Mouse (Mus musculus) liver, embryonic 15.5 days (tissue): Measurements from ENCODE around the gene AI597479. TPM values are rescaled to one million over a fixed set of nuclear protein-coding genes. Genes with fewer than 3 reads are reported as not detected.
"Not testable (repeated sequence)": the region's sequence is repeated elsewhere in the genome, so short reads cannot be mapped to it uniquely, and the experiment has no call there.

Source experiments
- ATAC-seq: fragments of 200-750 bp; cut with Nextera tagmentation; 2 replicates; pipeline ENCODE4 v1.8.0; 2017; ENCODE audit warnings: moderate number of reproducible peaks, mild to moderate bottlenecking, moderate library complexity; ENCODE audit not compliant: insufficient read depth
- H3K27ac ChIP-seq: fragments of 300-500 bp; sonication (generic); replicated peaks from 2 replicates; pipeline ENCODE4 v1.5.1; 2015; ENCODE audit warnings: mild to moderate bottlenecking, inconsistent platforms
- H3K27me3 ChIP-seq: fragments of 300-500 bp; sonication (generic); 2 replicates; pipeline ENCODE4 v1.6.1; 2015; ENCODE audit warnings: mild to moderate bottlenecking, inconsistent platforms
- H3K36me3 ChIP-seq: fragments of 300-500 bp; sonication (generic); replicated peaks from 2 replicates; pipeline ENCODE4 v1.6.1; 2015; ENCODE audit warnings: moderate library complexity, mild to moderate bottlenecking, inconsistent platforms
- H3K4me1 ChIP-seq: fragments of 300-500 bp; sonication (generic); replicated peaks from 2 replicates; pipeline ENCODE4 v1.6.1; 2015; ENCODE audit warnings: inconsistent platforms
- H3K4me2 ChIP-seq: fragments of 300-500 bp; sonication (generic); 2 replicates; pipeline ENCODE4 v1.6.1; 2015; ENCODE audit warnings: moderate library complexity, mild to moderate bottlenecking, inconsistent platforms
- H3K4me3 ChIP-seq: fragments of 300-500 bp; sonication (generic); replicated peaks from 2 replicates; pipeline ENCODE4 v1.5.1; 2015; ENCODE audit warnings: mild to moderate bottlenecking, inconsistent platforms
- H3K9ac ChIP-seq: fragments of 300-500 bp; sonication (generic); 2 replicates; pipeline ENCODE4 v1.6.1; 2015; ENCODE audit warnings: moderate library complexity, mild to moderate bottlenecking, inconsistent platforms
- H3K9me3 ChIP-seq: fragments of 300-500 bp; sonication (generic); replicated peaks from 2 replicates; pipeline ENCODE4 v1.6.1; 2016; ENCODE audit warnings: inconsistent platforms
- WGBS: fragments of 180-500 bp; shearing (Covaris S2); methylation state at CpG from one replicate; pipeline ENCODE4 v1.1.7; 2015; ENCODE audit warnings: mixed read lengths; ENCODE audit not compliant: insufficient replicate concordance; 5-methylcytosine and 5-hydroxymethylcytosine counted together
- polyA plus RNA-seq: library from polyadenylated mRNA; unstranded; fragments of >200 nt; fragmentation: Nextera tagmentation; extraction: Ambion mirVana; gene quantifications from 2 replicates; pipeline ENCODE4 v1.2.1, GENCODE M21; 2015

Gene AI597479
- polyA plus RNA-seq, 1 experiment from 2014 or later: 7.2 TPM

GRCm38 (mm10) chr1:43127196-43127595 lies 28.7 kb downstream of the AI597479 start:
- no peaks in the 10 kb centered on the region for H3K36me3 ChIP-seq
- no peak for ATAC-seq
- H3K27me3 ChIP-seq: no peaks in the 10 kb centered on the region

GRCm38 (mm10) chr1:43127820-43128610 lies 29.5 kb downstream of the AI597479 start:
- Histone ChIP-seq H3K4me1 (no peaks in the 10 kb centered on the region), H3K27ac (no peak overlapping the region), H3K27me3 (no peaks in the 10 kb centered on the region), H3K36me3 (no peaks in the 10 kb centered on the region), H3K9me3 (no peaks in the 10 kb centered on the region), H3K9ac (no peak overlapping the region), H3K4me3 (no peak overlapping the region), H3K4me2 (no peak overlapping the region)
- no peak for ATAC-seq
- WGBS: 57% methylated on average over 8 of the region's 8 CpGs

More at GRCm38 (mm10) chr1:43127196-43127595, 28.7 kb downstream of the AI597479 start:
- Histone ChIP-seq H3K27ac (no peak overlapping the region), H3K9ac (no peak overlapping the region), H3K4me1 (no peaks in the 10 kb centered on the region), H3K9me3 (no peaks in the 10 kb centered on the region), H3K4me2 (no peak overlapping the region), H3K4me3 (no peak overlapping the region)

- no peak overlapping the region for H3K9ac ChIP-seq
- H3K27me3 ChIP-seq: no peaks in the 10 kb centered on the region
- H3K27ac ChIP-seq: no peak overlapping the region
- WGBS: 57% methylated on average over 5 of the region's 5 CpGs
- H3K4me2 ChIP-seq: no peak overlapping the region
- no peaks in the 10 kb centered on the region for H3K9me3 ChIP-seq
- ATAC-seq: no peak
- H3K4me1 ChIP-seq: no peaks in the 10 kb centered on the region
- no peaks in the 10 kb centered on the region for H3K36me3 ChIP-seq
- no peak overlapping the region for H3K4me3 ChIP-seq
Observed at GRCm38 (mm10) chr1:43130219-43130981, 31.9 kb downstream of the AI597479 start.

GRCm38 (mm10) chr1:43131591-43131990 lies 33.1 kb downstream of the AI597479 start:
- H3K4me3 ChIP-seq: no peak overlapping the region
- no peak overlapping the region for H3K9ac ChIP-seq
- H3K36me3 ChIP-seq: no peaks in the 10 kb centered on the region
- WGBS: 69% methylated on average over 9 of the region's 9 CpGs
- no peak overlapping the region for H3K4me2 ChIP-seq
- no peaks in the 10 kb centered on the region for H3K27me3 ChIP-seq
- H3K9me3 ChIP-seq: no peaks in the 10 kb centered on the region
- ATAC-seq: no peak
- H3K4me1 ChIP-seq: no peaks in the 10 kb centered on the region
- no peak overlapping the region for H3K27ac ChIP-seq

GRCm38 (mm10) chr1:43136488-43137029 lies 38.0 kb downstream of the AI597479 start:
- H3K36me3 ChIP-seq, H3K4me2 ChIP-seq, ATAC-seq, H3K4me1 ChIP-seq, H3K9me3 ChIP-seq, H3K27ac ChIP-seq, H3K9ac ChIP-seq, H3K4me3 ChIP-seq, H3K27me3 ChIP-seq: not testable (repeated sequence)
- WGBS: 63% methylated on average over 2 of the region's 2 CpGs

GRCm38 (mm10) chr1:43137334-43137733 lies 38.8 kb downstream of the AI597479 start:
- H3K4me1 ChIP-seq: no peaks in the 10 kb centered on the region
- H3K27ac ChIP-seq: no peak overlapping the region
- no peak overlapping the region for H3K4me3 ChIP-seq
- H3K4me2 ChIP-seq: no peak overlapping the region
- H3K9ac ChIP-seq: no peak overlapping the region
- ATAC-seq: no peak
- H3K27me3 ChIP-seq: no peaks in the 10 kb centered on the region
- H3K9me3 ChIP-seq: no peaks in the 10 kb centered on the region
- no peaks in the 10 kb centered on the region for H3K36me3 ChIP-seq
- 57% methylated on average over 5 of the region's 5 CpGs for WGBS

GRCm38 (mm10) chr1:43138268-43138812 lies 39.8 kb downstream of the AI597479 start:
- Histone ChIP-seq H3K9ac (no peak overlapping the region), H3K9me3 (no peaks in the 10 kb centered on the region), H3K27me3 (no peaks in the 10 kb centered on the region), H3K36me3 (no peaks in the 10 kb centered on the region), H3K27ac (no peak overlapping the region), H3K4me1 (no peaks in the 10 kb centered on the region), H3K4me3 (no peak overlapping the region), H3K4me2 (no peak overlapping the region)
- no peak for ATAC-seq
- 63% methylated on average over 15 of the region's 15 CpGs for WGBS

- Histone ChIP-seq H3K36me3 (no peaks in the 10 kb centered on the region), H3K4me1 (no peaks in the 10 kb centered on the region), H3K27me3 (no peaks in the 10 kb centered on the region), H3K9me3 (no peaks in the 10 kb centered on the region), H3K4me2 (no peak overlapping the region), H3K27ac (no peak overlapping the region), H3K9ac (no peak overlapping the region), H3K4me3 (no peak overlapping the region)
- WGBS: 42% methylated on average over 8 of the region's 8 CpGs
- peak; percentile 28 for ATAC-seq
Observed at GRCm38 (mm10) chr1:43139587-43140266, 41.2 kb downstream of the AI597479 start.

GRCm38 (mm10) chr1:43141555-43141961 lies 43.0 kb downstream of the AI597479 start:
- Histone ChIP-seq H3K9ac (no peak overlapping the region), H3K4me1 (no peaks in the 10 kb centered on the region), H3K4me2 (no peak overlapping the region), H3K4me3 (no peak overlapping the region), H3K27ac (no peak overlapping the region), H3K27me3 (no peaks in the 10 kb centered on the region), H3K36me3 (no peaks in the 10 kb centered on the region), H3K9me3 (no peaks in the 10 kb centered on the region)
- ATAC-seq: no peak
- 71% methylated on average over 11 of the region's 11 CpGs for WGBS

- no peaks in the 10 kb centered on the region for H3K36me3 ChIP-seq
- WGBS: 76% methylated on average over 6 of the region's 6 CpGs
- H3K9me3 ChIP-seq: no peaks in the 10 kb centered on the region
- no peaks in the 10 kb centered on the region for H3K27me3 ChIP-seq
- ATAC-seq: no peak
- H3K9ac ChIP-seq: no peak overlapping the region
- no peak overlapping the region for H3K4me2 ChIP-seq
- H3K4me1 ChIP-seq: no peaks in the 10 kb centered on the region
- no peak overlapping the region for H3K4me3 ChIP-seq
- H3K27ac ChIP-seq: no peak overlapping the region
Observed at GRCm38 (mm10) chr1:43142849-43143248, 44.3 kb downstream of the AI597479 start.

- Histone ChIP-seq H3K27me3 (no peaks in the 10 kb centered on the region), H3K4me3 (no peak overlapping the region), H3K4me2 (no peak overlapping the region), H3K4me1 (no peaks in the 10 kb centered on the region), H3K27ac (no peak overlapping the region), H3K9me3 (no peaks in the 10 kb centered on the region), H3K36me3 (no peaks in the 10 kb centered on the region), H3K9ac (no peak overlapping the region)
- WGBS: 61% methylated on average over 4 of the region's 4 CpGs
- no peak for ATAC-seq
Observed at GRCm38 (mm10) chr1:43143284-43143683, 44.8 kb downstream of the AI597479 start.
